In the genomic region with DNA sequence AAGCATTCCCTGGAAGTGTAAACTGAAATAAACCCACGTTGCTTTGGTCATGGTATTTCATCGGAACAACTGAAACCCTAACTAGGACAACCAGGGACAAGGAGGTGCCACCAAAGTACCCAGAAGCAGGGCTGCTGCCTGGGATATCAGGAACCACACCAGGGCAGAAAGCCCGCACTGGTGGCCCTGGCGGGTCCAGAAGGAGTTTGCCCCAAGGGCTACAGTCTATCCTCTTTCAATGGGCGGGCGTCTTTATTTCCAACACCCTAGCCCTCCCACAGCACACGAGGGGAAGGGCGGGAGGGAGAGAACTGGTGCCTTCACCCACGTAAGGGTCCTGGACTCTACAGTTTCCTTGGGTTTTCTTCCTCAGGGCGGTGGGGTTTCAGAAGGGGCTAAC, we compare ENCODE assay signal across 14 mouse cellular contexts. TPM values are rescaled to one million over a fixed set of nuclear protein-coding genes. Genes with fewer than 3 reads are reported as not detected.
DNase-seq lines count a peak whose midpoint lies in the region; ATAC-seq and TF ChIP-seq lines count a peak whose summit lies in the region.
"Had no signal": no experiment of that assay in that cellular context is flagged by ENCODE, and none has a peak within 500 bp of the region (broad histone marks: within the 10 kb centered on the region; RNA-seq: fewer than 3 reads in every experiment).

No protein-coding gene starts in this region.

- no peak for TF ChIP-seq CTCF in liver, adult 2 months (IDR thresholded peaks at IDR 0.05; ENCODE audit: low read depth, low read length)

- peaks cover 23% of the 10 kb centered on the region for H3K36me3 ChIP-seq in heart, embryonic 13.5 days
- no peaks in the 10 kb centered on the region for H3K36me3 ChIP-seq in liver, adult 2 months (ENCODE audit: control insufficient read depth, insufficient read depth, low read length)
- peaks cover 9% of the 10 kb centered on the region for H3K36me3 ChIP-seq in liver, embryonic 11.5 days (ENCODE audit: control insufficient read depth, insufficient read depth, low read length)
- 0 out of 2 replicates have a peak, but pooled peaks cover 6% of the 10 kb centered on the region for H3K36me3 ChIP-seq in embryonic facial prominence, embryonic 14.5 days (ENCODE audit: control insufficient read depth, insufficient read depth, low read length)
- peaks cover 2% of the 10 kb centered on the region; the same call in 1 of the 2 replicates for H3K36me3 ChIP-seq in limb, embryonic 14.5 days (ENCODE audit: control insufficient read depth, insufficient read depth, low read length)
- H3K36me3 ChIP-seq: hindbrain, embryonic 15.5 days had no signal

- 62% methylated on average over 10 of the region's 10 CpGs for WGBS in heart, embryonic 13.5 days
- 72% methylated on average over 10 of the region's 10 CpGs for WGBS in liver, adult 2 months
- 57% methylated on average over 10 of the region's 10 CpGs for WGBS in liver, embryonic 11.5 days
- 48% methylated on average over 8 of the region's 10 CpGs for WGBS in embryonic facial prominence, embryonic 14.5 days
- WGBS in limb, embryonic 14.5 days: 45% methylated on average over 10 of the region's 10 CpGs

- H3K27me3 ChIP-seq in heart, embryonic 13.5 days (replicated peaks): no peaks in the 10 kb centered on the region
- no peaks in the 10 kb centered on the region for H3K27me3 ChIP-seq in liver, adult 2 months (ENCODE audit: control insufficient read depth, insufficient read depth, low read length)
- no peaks in the 10 kb centered on the region for H3K27me3 ChIP-seq in liver, embryonic 11.5 days (replicated peaks; ENCODE audit: control insufficient read depth, insufficient read depth, low read length)
- no peaks in the 10 kb centered on the region for H3K27me3 ChIP-seq in embryonic facial prominence, embryonic 14.5 days (replicated peaks; ENCODE audit: control insufficient read depth, insufficient read depth, low read length)
- no peaks in the 10 kb centered on the region for H3K27me3 ChIP-seq in limb, embryonic 14.5 days (ENCODE audit: control insufficient read depth, insufficient read depth, low read length)
- H3K27me3 ChIP-seq: hindbrain, embryonic 15.5 days had no signal

- no peak overlapping the region for H3K4me3 ChIP-seq in heart, embryonic 13.5 days
- no peak overlapping the region for H3K4me3 ChIP-seq in liver, adult 2 months (ENCODE audit: insufficient read depth, low read depth, low read length)
- no peak overlapping the region for H3K4me3 ChIP-seq in liver, embryonic 11.5 days (ENCODE audit: low read depth, low read length)
- H3K4me3 ChIP-seq in embryonic facial prominence, embryonic 14.5 days (ENCODE audit: low read depth, low read length): no peak overlapping the region
- no peak overlapping the region for H3K4me3 ChIP-seq in limb, embryonic 14.5 days (replicated peaks; ENCODE audit: low read length)
- H3K4me3 ChIP-seq: hindbrain, embryonic 15.5 days had no signal

- peak overlapping the region; percentile 33; the same call in 1 of the 2 replicates for H3K9ac ChIP-seq in heart, embryonic 13.5 days
- no peak overlapping the region for H3K9ac ChIP-seq in liver, adult 2 months (ENCODE audit: low read depth, low read length)
- no peak overlapping the region for H3K9ac ChIP-seq in liver, embryonic 11.5 days (ENCODE audit: low read depth, low read length)
- no peak overlapping the region for H3K9ac ChIP-seq in embryonic facial prominence, embryonic 14.5 days (ENCODE audit: low read depth, low read length)
- no peak overlapping the region for H3K9ac ChIP-seq in limb, embryonic 14.5 days (ENCODE audit: low read depth, low read length, severe bottlenecking)
- H3K9ac ChIP-seq: hindbrain, embryonic 15.5 days had no signal

- intact Hi-C loops in heart, postnatal 14 days (cut with DNase I): no loop called here

- no peak for ATAC-seq in heart, embryonic 13.5 days (ENCODE audit: extremely low read depth, insufficient number of reproducible peaks, low FRiP score, low TSS enrichment)
- no peak for ATAC-seq in liver, embryonic 11.5 days (replicated peaks; ENCODE audit: low FRiP score)
- ATAC-seq in embryonic facial prominence, embryonic 14.5 days (ENCODE audit: low read depth): no peak
- ATAC-seq in limb, embryonic 14.5 days (ENCODE audit: low FRiP score, low read depth): no peak
- ATAC-seq: CD4-positive, CD25-positive, alpha-beta regulatory T cell, adult 4 months had no signal

- H3K9me3 ChIP-seq in heart, embryonic 13.5 days: no peaks in the 10 kb centered on the region
- H3K9me3 ChIP-seq in liver, embryonic 11.5 days (ENCODE audit: control insufficient read depth, low read length): no peaks in the 10 kb centered on the region
- no peaks in the 10 kb centered on the region for H3K9me3 ChIP-seq in embryonic facial prominence, embryonic 14.5 days (ENCODE audit: control insufficient read depth, low read length)
- no peaks in the 10 kb centered on the region for H3K9me3 ChIP-seq in limb, embryonic 14.5 days (ENCODE audit: control insufficient read depth, low read length)
- H3K9me3 ChIP-seq: hindbrain, embryonic 15.5 days had no signal

- peaks cover 69% of the 10 kb centered on the region for H3K4me1 ChIP-seq in heart, embryonic 13.5 days
- H3K4me1 ChIP-seq in liver, adult 2 months (ENCODE audit: control insufficient read depth, insufficient read depth, low read length): peaks cover 27% of the 10 kb centered on the region
- H3K4me1 ChIP-seq in liver, embryonic 11.5 days (replicated peaks; ENCODE audit: control insufficient read depth, insufficient read depth, low read length): peaks cover 11% of the 10 kb centered on the region
- peaks cover 21% of the 10 kb centered on the region for H3K4me1 ChIP-seq in embryonic facial prominence, embryonic 14.5 days (ENCODE audit: control insufficient read depth, insufficient read depth, low read length)
- H3K4me1 ChIP-seq in limb, embryonic 14.5 days (ENCODE audit: control insufficient read depth, insufficient read depth, low read length): peaks cover 32% of the 10 kb centered on the region

- H3K4me2 ChIP-seq in heart, embryonic 13.5 days: 0 out of 2 replicates have a peak overlapping the region, but pooled peaks have one; percentile 5
- H3K4me2 ChIP-seq in liver, embryonic 11.5 days: no peak overlapping the region
- 0 out of 2 replicates have a peak overlapping the region, but pooled peaks have one; percentile 13 for H3K4me2 ChIP-seq in embryonic facial prominence, embryonic 14.5 days (ENCODE audit: low read depth, low read length)
- H3K4me2 ChIP-seq in limb, embryonic 14.5 days (replicated peaks; ENCODE audit: low read depth, low read length, severe bottlenecking): peak overlapping the region; percentile 23; the same call in 1 of the 2 replicates
- H3K4me2 ChIP-seq: hindbrain, embryonic 15.5 days had no signal

- TF ChIP-seq POLR2A in liver, adult 2 months (IDR thresholded peaks at IDR 0.05; ENCODE audit: extremely low read depth, insufficient read depth, low read length): no peak
- no peak for TF ChIP-seq POLR2A in limb, embryonic 14.5 days (IDR thresholded peaks at IDR 0.05; ENCODE audit: borderline replicate concordance, extremely low read depth, insufficient read depth, insufficient read length)

- H3K79me2 ChIP-seq in liver, adult 2 months (ENCODE audit: control insufficient read depth, insufficient read depth, low read length): peaks cover 55% of the 10 kb centered on the region

- peak overlapping the region; percentile 57 for H3K27ac ChIP-seq in heart, embryonic 13.5 days (replicated peaks)
- no peak overlapping the region for H3K27ac ChIP-seq in liver, adult 2 months (replicated peaks; ENCODE audit: insufficient read depth, low read depth, low read length)
- no peak overlapping the region for H3K27ac ChIP-seq in liver, embryonic 11.5 days (ENCODE audit: low read depth, low read length)
- H3K27ac ChIP-seq in embryonic facial prominence, embryonic 14.5 days (replicated peaks; ENCODE audit: low read depth, low read length): peak overlapping the region; percentile 67
- peak overlapping the region; percentile 61 for H3K27ac ChIP-seq in limb, embryonic 14.5 days (replicated peaks; ENCODE audit: low read depth, low read length)
- H3K27ac ChIP-seq: hindbrain, embryonic 15.5 days had no signal

- DNase-seq in heart, postnatal 14 days: no peak
- peak; percentile 32 for DNase-seq in liver, adult 2 months (ENCODE audit: extremely low read depth, low read depth, low spot score)
- no peak for DNase-seq in liver, embryonic 11.5 days (ENCODE audit: low spot score)
- DNase-seq in embryonic facial prominence, embryonic 14.5 days (ENCODE audit: low spot score): no peak
- DNase-seq in limb, embryonic 14.5 days (ENCODE audit: low spot score): no peak
- no peak for DNase-seq in layer of hippocampus, postnatal 14 days (ENCODE audit: low spot score in 2 of 2)
- no peak for DNase-seq in adrenal gland, adult (ENCODE audit: inconsistent age in 2 of 2, low spot score in 1 of 2)
- DNase-seq: adrenal gland, postnatal 25 days; cerebellum, adult 11 months; layer of hippocampus, adult 9-11 months; liver had no signal

RNA-seq across cellular contexts. Expression of a gene that starts 10.1 kb away (rescaled TPM):
- 29.9 and 32.3 TPM in 2 replicates for polyA plus RNA-seq in heart, embryonic 13.5 days (2015; fragmentation: Nextera tagmentation; extraction: Ambion mirVana)
- 10 to 100 TPM; 46.3 to 58.6 TPM for total RNA-seq in heart, postnatal 14 days (2021)
- 22.4 and 23.3 TPM in 2 replicates for total RNA-seq in liver, adult 2 months (2014; rRNA removed)
- 28.2 and 30.0 TPM in 2 replicates for polyA plus RNA-seq in liver, adult 2 months (2012; rRNA removed)
- 35.0 and 37.4 TPM in 2 replicates for polyA plus RNA-seq in liver, embryonic 11.5 days (2014; fragmentation: Nextera tagmentation; extraction: Ambion mirVana)
- 42.2 and 43.7 TPM in 2 replicates for polyA plus RNA-seq in embryonic facial prominence, embryonic 14.5 days (2014; fragmentation: Nextera tagmentation; extraction: Ambion mirVana)
- polyA plus RNA-seq in limb, embryonic 14.5 days (2012; rRNA removed): 82.1 and 95.0 TPM in 2 replicates
- polyA plus RNA-seq in limb, embryonic 14.5 days (2014; fragmentation: Nextera tagmentation; extraction: Ambion mirVana): 39.8 and 45.1 TPM in 2 replicates
- total RNA-seq in layer of hippocampus, postnatal 14 days (2021): 100 to 1,000 TPM; 107 to 110 TPM

RNA-seq across cellular contexts. Expression of a gene that starts 38.4 kb away (rescaled TPM):
- polyA plus RNA-seq in heart, embryonic 13.5 days (2015; fragmentation: Nextera tagmentation; extraction: Ambion mirVana): 3.6 and 3.9 TPM in 2 replicates
- total RNA-seq in heart, postnatal 14 days (2021): 10 to 100 TPM; 75.7 to 77.1 TPM
- not detected in 2 replicates for total RNA-seq in liver, adult 2 months (2014; rRNA removed)
- not detected in 2 replicates for polyA plus RNA-seq in liver, adult 2 months (2012; rRNA removed)
- polyA plus RNA-seq in liver, embryonic 11.5 days (2014; fragmentation: Nextera tagmentation; extraction: Ambion mirVana): not detected in 2 replicates
- 1.2 and 2.5 TPM in 2 replicates for polyA plus RNA-seq in embryonic facial prominence, embryonic 14.5 days (2014; fragmentation: Nextera tagmentation; extraction: Ambion mirVana)
- 0.11 TPM in 1 of 2 replicates, not detected in the other for polyA plus RNA-seq in limb, embryonic 14.5 days (2012; rRNA removed)
- 0.89 and 1.4 TPM in 2 replicates for polyA plus RNA-seq in limb, embryonic 14.5 days (2014; fragmentation: Nextera tagmentation; extraction: Ambion mirVana)
- not detected for total RNA-seq in layer of hippocampus, postnatal 14 days (2021)
- polyA plus RNA-seq: CD4-positive, CD25-positive, alpha-beta regulatory T cell, adult 4 months; hindbrain, embryonic 15.5 days had no signal

Comparison
In these comparisons a context has a peak if more than half of its experiments do, and no peak if none do; other contexts are left out.
1. H3K27ac ChIP-seq: peak in heart, embryonic 13.5 days (single experiment), embryonic facial prominence, embryonic 14.5 days (single experiment) and limb, embryonic 14.5 days (single experiment); none in liver, adult 2 months (single experiment) and liver, embryonic 11.5 days (single experiment).